Mouse (Mus musculus) bone marrow macrophage, adult 2 months (primary cell): ENCODE data around the gene Camk2b.

Experiments used
- CTCF ChIP-seq: IDR thresholded peaks from 2 replicates; pipeline ENCODE4 v1.5.1; 2012; ENCODE audit warnings: low read depth, mild to moderate bottlenecking, low read length, moderate library complexity
- POLR2A ChIP-seq: IDR thresholded peaks from 2 replicates; pipeline ENCODE4 v1.6.1; 2012; ENCODE audit warnings: mild to moderate bottlenecking, low read depth, low read length, borderline replicate concordance

DNA sequence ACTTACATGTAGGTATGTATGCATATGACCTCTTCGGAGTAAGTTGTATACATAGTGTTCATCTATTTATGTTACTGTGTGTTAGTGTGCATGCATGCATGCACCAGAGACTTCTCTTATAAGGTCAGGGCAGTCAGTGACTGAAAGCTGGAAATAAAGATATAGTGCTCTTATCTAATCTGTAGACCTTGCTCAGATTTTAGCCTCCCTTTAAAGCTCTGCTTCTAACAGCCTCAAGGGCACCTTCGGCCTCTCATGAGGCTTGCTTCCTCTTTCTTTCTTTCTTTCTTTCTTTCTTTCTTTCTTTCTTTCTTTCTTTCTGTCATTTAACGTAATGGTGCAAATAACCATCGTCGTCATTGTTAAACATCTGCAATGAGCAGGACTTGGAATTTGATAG lies 111.7 kb downstream of the Camk2b start:
- TF ChIP-seq POLR2A (no peak), CTCF (no peak)
